Mouse (Mus musculus): Measurements from ENCODE around the gene Traip.

- peak; percentile 13; the same call in 1 of the 2 replicates for TF ChIP-seq CTCF (IDR thresholded peaks at IDR 0.05)
- TF ChIP-seq EP300 (IDR thresholded peaks at IDR 0.05): 0 out of 2 replicates have a peak, but pooled peaks have one; percentile 30
These were observed 17.5 kb downstream of the Traip start for GRCm38 (mm10) chr9:107967437-107967836.
